Mouse (Mus musculus): Measurements from ENCODE around the gene E2f8. TPM values are rescaled to one million over a fixed set of nuclear protein-coding genes. Genes with fewer than 3 reads are reported as not detected.

E2f8 gene
- polyA plus RNA-seq, 1 experiment from 2014 or later, result 16.5 TPM

DNA sequence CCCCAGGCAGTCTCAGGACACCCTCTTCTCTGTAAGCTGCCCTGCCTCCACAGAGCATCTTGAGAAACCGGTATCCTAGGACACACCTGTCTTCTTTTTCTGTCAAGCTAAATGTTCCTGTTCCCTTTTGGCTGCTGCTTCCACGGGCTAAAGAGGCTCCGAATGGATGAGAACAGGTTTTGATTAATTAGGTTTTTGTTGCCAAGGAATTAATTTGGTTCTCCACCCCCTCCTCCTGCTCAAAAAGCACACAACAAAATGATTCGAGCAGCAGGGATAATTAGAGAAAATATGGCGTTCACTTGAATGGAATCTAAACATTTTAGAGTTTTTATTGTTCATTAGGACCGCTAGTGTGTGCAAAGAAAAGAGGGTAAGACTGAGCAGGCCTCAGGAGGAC lies 28.9 kb upstream of the E2f8 start:
- Histone ChIP-seq H3K9ac (replicated peaks; ENCODE audit: low read length) (no peak overlapping the region), H3K4me3 (ENCODE audit: low read length) (no peak overlapping the region), H3K27ac (ENCODE audit: low read length) (no peak overlapping the region), H3K27me3 (ENCODE audit: insufficient read depth, low read length) (no peaks in the 10 kb centered on the region), H3K9me3 (ENCODE audit: low read length) (no peaks in the 10 kb centered on the region), H3K36me3 (ENCODE audit: insufficient read depth, low read length) (no peaks in the 10 kb centered on the region), H3K4me1 (ENCODE audit: insufficient read depth, low read length) (no peaks in the 10 kb centered on the region), H3K4me2 (replicated peaks; ENCODE audit: low read depth, low read length) (no peak overlapping the region)
- 72% methylated on average over 6 of the region's 6 CpGs for WGBS
- no peak for ATAC-seq (ENCODE audit: low FRiP score, low TSS enrichment)

DNA sequence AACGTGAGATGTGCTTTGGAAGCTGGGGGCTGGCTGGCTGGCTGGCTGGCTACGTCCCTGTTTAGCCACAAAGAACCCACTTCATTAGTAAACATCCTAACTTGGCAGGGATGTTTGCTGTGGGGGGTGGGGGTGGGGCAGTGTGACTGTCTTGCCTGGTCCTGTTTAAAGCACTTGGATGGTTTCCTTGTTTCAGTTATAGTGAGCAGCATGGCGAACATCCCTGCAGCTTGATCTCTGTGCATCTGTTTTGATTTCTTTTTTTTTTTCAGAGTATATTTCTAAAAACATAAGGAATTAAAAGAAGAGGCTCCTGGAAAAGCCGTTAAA lies 27.9 kb upstream of the E2f8 start:
- WGBS, result 59% methylated on average over 4 of the region's 4 CpGs
- no peak overlapping the region for H3K9ac ChIP-seq (replicated peaks; ENCODE audit: low read length)
- H3K27ac ChIP-seq (ENCODE audit: low read length), result no peak overlapping the region
- H3K27me3 ChIP-seq (ENCODE audit: insufficient read depth, low read length), result no peaks in the 10 kb centered on the region
- H3K36me3 ChIP-seq (ENCODE audit: insufficient read depth, low read length), result no peaks in the 10 kb centered on the region
- no peak overlapping the region for H3K4me3 ChIP-seq (ENCODE audit: low read length)
- no peaks in the 10 kb centered on the region for H3K4me1 ChIP-seq (ENCODE audit: insufficient read depth, low read length)
- ATAC-seq (ENCODE audit: low FRiP score, low TSS enrichment), result no peak
- H3K4me2 ChIP-seq (replicated peaks; ENCODE audit: low read depth, low read length), result no peak overlapping the region
- H3K9me3 ChIP-seq (ENCODE audit: low read length), result no peaks in the 10 kb centered on the region

DNA sequence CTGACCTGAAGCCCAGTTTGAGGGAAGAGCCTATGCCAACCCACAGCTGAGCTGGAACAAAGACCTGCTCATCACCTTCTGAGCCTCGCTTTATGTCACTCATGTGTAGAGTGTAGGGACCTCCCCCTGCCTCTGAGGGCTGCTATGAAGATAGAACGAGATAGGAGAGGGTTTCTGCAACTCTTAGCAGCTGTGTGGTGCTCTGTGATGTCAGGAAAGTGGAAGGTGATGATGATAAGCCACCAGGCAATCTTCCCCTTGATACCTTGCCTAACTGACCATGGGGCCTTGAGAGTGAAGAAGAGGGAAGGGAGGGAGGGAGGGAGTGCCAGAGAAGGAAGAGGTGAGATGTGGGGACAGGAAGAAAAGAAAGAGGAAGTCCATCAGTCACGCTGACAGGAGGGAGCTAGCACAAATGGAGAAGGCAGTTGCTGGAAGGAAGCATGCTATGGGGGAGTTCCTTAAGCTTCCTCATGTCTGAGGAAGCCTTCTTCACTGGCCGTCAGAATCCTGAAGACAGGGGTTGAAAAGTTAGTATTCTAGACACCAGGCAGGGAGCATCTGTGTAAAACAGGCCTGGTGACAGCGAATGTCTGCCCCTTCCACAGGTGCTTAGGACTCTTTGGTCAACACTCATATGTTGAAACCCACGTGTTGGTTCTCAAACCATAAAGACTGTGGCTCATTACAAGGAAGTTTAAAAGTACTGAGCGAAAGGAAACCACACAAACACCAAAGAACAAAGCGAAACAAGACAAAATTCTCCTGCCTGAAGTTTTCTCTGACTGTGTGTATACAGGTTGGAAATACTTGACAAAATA lies 27.3 kb upstream of the E2f8 start, which contains the start of gene Nav2:
TSS of gene Nav2 (plus strand) at position 196 of the 821 bp plus-strand sequence.
- H3K27ac ChIP-seq (ENCODE audit: low read length), result no peak within 1 kb of the TSS

DNA sequence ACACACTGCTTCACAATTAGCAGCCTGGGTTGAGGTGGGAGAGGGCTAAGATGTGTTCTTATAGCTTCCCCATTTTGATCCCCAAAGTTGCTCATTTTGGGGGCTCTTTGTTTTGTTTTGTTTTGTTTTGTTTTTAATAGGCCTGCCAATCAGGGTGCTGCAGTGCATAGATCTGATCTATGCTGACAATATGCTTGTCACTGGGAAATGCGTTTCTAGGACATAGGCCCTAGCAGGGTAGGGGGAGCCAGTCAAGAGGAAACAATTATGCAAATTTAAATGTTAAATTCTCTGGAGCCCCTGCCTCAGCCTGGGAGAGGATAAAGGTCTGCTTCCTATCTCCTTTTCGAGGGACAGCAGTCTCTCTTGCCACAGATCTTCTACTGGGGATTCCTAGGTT lies 21.1 kb upstream of the E2f8 start:
- Histone ChIP-seq H3K27me3 (ENCODE audit: insufficient read depth, low read length) (no peaks in the 10 kb centered on the region), H3K9ac (replicated peaks; ENCODE audit: low read length) (no peak overlapping the region), H3K9me3 (ENCODE audit: low read length) (no peaks in the 10 kb centered on the region), H3K36me3 (ENCODE audit: insufficient read depth, low read length) (no peaks in the 10 kb centered on the region), H3K4me2 (replicated peaks; ENCODE audit: low read depth, low read length) (no peak overlapping the region), H3K27ac (ENCODE audit: low read length) (no peak overlapping the region), H3K4me3 (ENCODE audit: low read length) (no peak overlapping the region), H3K4me1 (ENCODE audit: insufficient read depth, low read length) (peaks cover 13% of the 10 kb centered on the region)
- WGBS, result 18% methylated on average over 2 of the region's 2 CpGs
- ATAC-seq (ENCODE audit: low FRiP score, low TSS enrichment), result no peak

More for the DNA sequence above, 27.3 kb upstream of the E2f8 start, which contains the start of gene Nav2:
- no peaks in the 10 kb centered on the region for H3K9me3 ChIP-seq (ENCODE audit: low read length)
- WGBS, result 65% methylated on average over 8 of the region's 8 CpGs
- H3K4me3 ChIP-seq (ENCODE audit: low read length), result no peak within 1 kb of the TSS
- H3K9ac ChIP-seq (replicated peaks; ENCODE audit: low read length), result no peak within 1 kb of the TSS
- ATAC-seq (ENCODE audit: low FRiP score, low TSS enrichment), result no peak
- no peak within 1 kb of the TSS for H3K4me2 ChIP-seq (replicated peaks; ENCODE audit: low read depth, low read length)
- H3K27me3 ChIP-seq (ENCODE audit: insufficient read depth, low read length), result no peaks in the 10 kb centered on the region
- H3K4me1 ChIP-seq (ENCODE audit: insufficient read depth, low read length), result no peaks in the 10 kb centered on the region
- H3K36me3 ChIP-seq (ENCODE audit: insufficient read depth, low read length), result no peaks in the 10 kb centered on the region

DNA sequence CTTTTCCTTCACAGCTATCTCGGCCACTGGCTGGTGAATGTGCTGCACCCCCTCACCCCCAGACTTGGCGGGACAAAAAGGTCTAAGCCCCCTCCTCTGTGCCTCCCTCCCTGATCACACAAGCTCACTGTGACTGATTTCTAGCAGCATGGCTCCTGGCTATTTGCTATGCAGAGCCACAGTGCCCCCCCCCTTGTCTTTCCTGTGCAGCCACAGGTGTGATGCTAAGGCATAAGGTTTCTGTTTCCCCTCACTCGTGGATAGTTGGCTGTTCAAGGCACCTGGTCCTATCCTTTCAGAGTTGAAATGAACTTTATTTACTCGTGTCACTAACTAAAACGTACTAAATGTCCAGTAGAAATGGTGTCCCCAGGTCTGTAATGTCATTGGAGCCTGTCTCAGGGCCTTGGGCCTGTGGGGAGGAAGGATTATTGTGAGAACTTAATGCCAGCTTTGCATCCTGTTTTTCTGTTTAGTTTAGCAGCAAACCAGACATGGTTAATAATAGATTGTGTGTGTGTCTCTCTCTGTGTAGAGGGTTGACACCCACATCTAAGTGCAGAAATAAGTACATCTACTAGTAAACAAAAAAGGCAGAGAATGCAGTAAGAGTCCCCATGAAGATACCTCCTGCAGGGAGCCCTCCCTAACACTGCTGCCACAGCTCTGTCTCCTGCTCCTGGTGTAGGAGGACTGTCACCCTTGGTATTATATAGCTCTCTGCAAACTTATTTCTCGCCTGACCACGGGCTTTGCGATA lies 19.2 kb upstream of the E2f8 start:
- H3K9ac ChIP-seq (replicated peaks; ENCODE audit: low read length), result no peak overlapping the region
- no peaks in the 10 kb centered on the region for H3K36me3 ChIP-seq (ENCODE audit: insufficient read depth, low read length)
- no peaks in the 10 kb centered on the region for H3K27me3 ChIP-seq (ENCODE audit: insufficient read depth, low read length)
- H3K4me1 ChIP-seq (ENCODE audit: insufficient read depth, low read length), result peaks cover 19% of the 10 kb centered on the region
- no peak for ATAC-seq (ENCODE audit: low FRiP score, low TSS enrichment)
- WGBS, result 63% methylated on average over 8 of the region's 8 CpGs
- H3K4me2 ChIP-seq (replicated peaks; ENCODE audit: low read depth, low read length), result no peak overlapping the region
- no peak overlapping the region for H3K27ac ChIP-seq (ENCODE audit: low read length)
- H3K9me3 ChIP-seq (ENCODE audit: low read length), result no peaks in the 10 kb centered on the region
- no peak overlapping the region for H3K4me3 ChIP-seq (ENCODE audit: low read length)

DNA sequence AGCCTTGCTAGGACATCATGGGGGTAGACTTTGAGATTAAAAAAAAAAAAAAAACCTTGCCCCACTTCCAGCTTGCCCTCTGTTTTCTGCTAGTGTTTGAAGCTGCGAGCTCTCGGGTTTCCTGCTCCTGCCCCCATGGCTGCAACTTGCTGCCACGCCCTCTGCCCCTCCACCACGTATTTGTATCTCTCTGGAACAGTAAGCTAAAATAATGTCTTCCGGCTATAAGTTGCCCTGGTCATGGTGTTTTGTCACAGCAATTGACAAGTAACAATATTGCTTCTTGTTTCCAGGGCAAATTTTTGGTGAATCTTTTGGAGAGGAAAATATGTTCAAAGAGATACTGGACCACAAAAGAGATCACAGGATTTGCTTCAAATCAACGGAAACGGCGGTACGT lies 17.0 kb upstream of the E2f8 start:
- 43% methylated on average over 9 of the region's 9 CpGs for WGBS
- Histone ChIP-seq H3K4me3 (ENCODE audit: low read length) (no peak overlapping the region), H3K4me2 (replicated peaks; ENCODE audit: low read depth, low read length) (no peak overlapping the region), H3K27ac (ENCODE audit: low read length) (peak overlapping the region; percentile 54; the same call in 1 of the 2 replicates), H3K27me3 (ENCODE audit: insufficient read depth, low read length) (0 out of 2 replicates have a peak, but pooled peaks cover 5% of the 10 kb centered on the region), H3K9me3 (ENCODE audit: low read length) (no peaks in the 10 kb centered on the region), H3K36me3 (ENCODE audit: insufficient read depth, low read length) (no peaks in the 10 kb centered on the region), H3K9ac (replicated peaks; ENCODE audit: low read length) (no peak overlapping the region), H3K4me1 (ENCODE audit: insufficient read depth, low read length) (peaks cover 19% of the 10 kb centered on the region)
- ATAC-seq (ENCODE audit: low FRiP score, low TSS enrichment), result no peak

DNA sequence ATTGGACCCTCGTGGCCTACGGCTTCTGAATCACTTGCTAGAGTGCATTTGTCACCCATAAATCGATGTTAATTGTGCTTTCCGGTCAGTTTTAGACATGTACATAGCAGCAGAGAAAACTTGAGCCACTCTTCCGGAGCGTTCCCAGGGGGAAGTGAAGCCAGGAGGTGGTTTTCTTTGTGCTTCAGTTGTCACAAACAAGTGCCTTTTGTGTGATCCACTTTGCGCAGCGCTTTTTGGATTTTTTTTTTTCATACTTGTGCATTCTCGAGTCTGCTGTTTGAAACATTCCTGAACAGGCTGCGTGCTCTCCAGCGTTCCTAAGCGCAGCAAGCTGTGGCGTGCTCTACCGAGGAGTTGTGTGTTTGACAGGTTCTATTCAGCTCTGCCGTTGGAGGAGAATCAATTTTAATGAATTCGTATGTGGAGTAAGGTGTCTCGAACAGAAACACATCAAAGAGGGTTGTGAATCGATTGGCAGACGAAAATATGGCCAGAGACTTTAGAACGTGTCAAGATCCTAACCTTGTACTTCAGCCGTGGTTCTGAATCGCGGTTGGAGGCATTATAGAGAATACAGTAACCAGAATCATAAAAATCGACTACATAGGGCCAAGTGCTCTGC lies 16.3 kb upstream of the E2f8 start:
- Histone ChIP-seq H3K4me2 (replicated peaks; ENCODE audit: low read depth, low read length) (peak overlapping the region; percentile 39), H3K9ac (replicated peaks; ENCODE audit: low read length) (peak overlapping the region; percentile 36), H3K36me3 (ENCODE audit: insufficient read depth, low read length) (no peaks in the 10 kb centered on the region), H3K4me3 (ENCODE audit: low read length) (no peak overlapping the region), H3K9me3 (ENCODE audit: low read length) (no peaks in the 10 kb centered on the region), H3K27me3 (ENCODE audit: insufficient read depth, low read length) (0 out of 2 replicates have a peak, but pooled peaks cover 5% of the 10 kb centered on the region), H3K27ac (ENCODE audit: low read length) (peak overlapping the region; percentile 54), H3K4me1 (ENCODE audit: insufficient read depth, low read length) (peaks cover 19% of the 10 kb centered on the region)
- peak; percentile 46; the same call in 1 of the 2 replicates for ATAC-seq (ENCODE audit: low FRiP score, low TSS enrichment)
- 28% methylated on average over 24 of the region's 24 CpGs for WGBS

DNA sequence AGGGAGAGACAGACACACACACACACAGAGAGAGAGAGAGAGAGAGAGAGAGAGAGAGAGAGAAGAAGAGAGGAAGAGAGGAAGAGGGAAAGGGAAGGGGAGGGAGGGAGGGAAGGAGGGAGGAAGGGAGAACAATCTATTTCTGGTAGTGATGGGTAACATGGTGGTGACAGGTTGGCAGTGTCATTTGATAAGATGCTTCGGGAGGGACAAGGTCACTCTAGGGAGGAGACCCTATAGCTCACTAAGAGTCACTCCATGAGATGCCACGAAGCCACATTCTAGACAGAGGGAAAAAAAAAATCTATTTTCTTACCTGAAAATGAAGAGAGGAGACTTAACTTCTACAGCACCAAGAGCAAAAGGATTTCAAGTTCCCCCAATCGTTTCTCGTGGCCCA lies 14.7 kb upstream of the E2f8 start:
- no peak for ATAC-seq (ENCODE audit: low FRiP score, low TSS enrichment)
- Histone ChIP-seq H3K27ac (ENCODE audit: low read length) (no peak overlapping the region), H3K4me2 (replicated peaks; ENCODE audit: low read depth, low read length) (no peak overlapping the region), H3K9ac (replicated peaks; ENCODE audit: low read length) (no peak overlapping the region), H3K4me1 (ENCODE audit: insufficient read depth, low read length) (peaks cover 19% of the 10 kb centered on the region), H3K27me3 (ENCODE audit: insufficient read depth, low read length) (0 out of 2 replicates have a peak, but pooled peaks cover 5% of the 10 kb centered on the region), H3K9me3 (ENCODE audit: low read length) (no peaks in the 10 kb centered on the region), H3K4me3 (ENCODE audit: low read length) (no peak overlapping the region), H3K36me3 (ENCODE audit: insufficient read depth, low read length) (no peaks in the 10 kb centered on the region)
- 64% methylated on average over 4 of the region's 4 CpGs for WGBS

DNA sequence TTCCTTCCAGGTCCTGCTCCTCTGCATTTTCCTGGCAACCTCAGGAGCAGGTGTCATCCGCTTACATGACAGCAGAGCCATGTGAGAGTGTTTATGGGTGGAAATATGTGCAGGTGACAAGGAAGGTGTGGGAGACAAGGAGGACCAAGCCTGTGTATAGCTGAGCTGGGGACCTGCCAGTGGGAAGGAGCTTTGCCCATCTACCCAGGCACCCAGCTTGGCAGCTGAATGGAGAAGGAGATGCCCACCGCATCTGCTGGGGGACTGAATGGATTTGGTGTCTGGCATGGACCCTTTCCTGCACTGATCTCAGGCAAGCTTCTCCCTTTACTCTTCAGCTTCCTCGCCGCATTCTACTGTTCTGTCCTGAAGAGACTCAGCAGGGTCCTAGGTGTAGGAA lies 14.1 kb upstream of the E2f8 start:
- no peak for ATAC-seq (ENCODE audit: low FRiP score, low TSS enrichment)
- 88% methylated on average over 4 of the region's 4 CpGs for WGBS

More for the DNA sequence above, 14.1 kb upstream of the E2f8 start:
- Histone ChIP-seq H3K4me2 (replicated peaks; ENCODE audit: low read depth, low read length) (no peak overlapping the region), H3K9ac (replicated peaks; ENCODE audit: low read length) (no peak overlapping the region), H3K27me3 (ENCODE audit: insufficient read depth, low read length) (0 out of 2 replicates have a peak, but pooled peaks cover 5% of the 10 kb centered on the region), H3K4me3 (ENCODE audit: low read length) (no peak overlapping the region), H3K27ac (ENCODE audit: low read length) (no peak overlapping the region), H3K36me3 (ENCODE audit: insufficient read depth, low read length) (no peaks in the 10 kb centered on the region), H3K9me3 (ENCODE audit: low read length) (no peaks in the 10 kb centered on the region), H3K4me1 (ENCODE audit: insufficient read depth, low read length) (peaks cover 19% of the 10 kb centered on the region)
